Mouse (Mus musculus): ENCODE results near the gene 1700007K13Rik. TPM values are rescaled to one million over a fixed set of nuclear protein-coding genes. Genes with fewer than 3 reads are reported as not detected.

1700007K13Rik gene
- polyA plus RNA-seq, 1 experiment from 2014 or later, result 0.69 TPM

- H3K27me3 ChIP-seq, result peaks cover 10% of the 10 kb centered on the region; the same call in 1 of the 2 replicates
- 0 out of 2 replicates have a peak, but pooled peaks cover 3% of the 10 kb centered on the region for H3K9me3 ChIP-seq
- H3K36me3 ChIP-seq, result peaks cover 39% of the 10 kb centered on the region
- peak within 1 kb of the TSS; percentile 95 for H3K9ac ChIP-seq
- peak within 1 kb of the TSS; percentile 93 for H3K4me2 ChIP-seq (replicated peaks)
- H3K27ac ChIP-seq, result peak within 1 kb of the TSS; percentile 25; the same call in 1 of the 2 replicates
- peak within 1 kb of the TSS; percentile 98 for H3K4me3 ChIP-seq
- H3K4me1 ChIP-seq, result peaks cover 17% of the 10 kb centered on the region
- peak; percentile 86 for ATAC-seq (ENCODE audit: insufficient number of reproducible peaks, insufficient read depth, low FRiP score, low TSS enrichment)
- under 1% methylated on average over 52 of the region's 52 CpGs for WGBS
These were observed 1.8 kb upstream of the 1700007K13Rik start, which contains the start of gene Mrps2 for GRCm38 (mm10) chr2:28467860-28468485. Gene Mrps2 (plus strand): TSS chr2:28468066.

GRCm38 (mm10) chr2:28464919-28465318 lies 1.2 kb downstream of the 1700007K13Rik start:
- ATAC-seq (ENCODE audit: insufficient number of reproducible peaks, insufficient read depth, low FRiP score, low TSS enrichment), result no peak
- Histone ChIP-seq H3K27ac (no peak overlapping the region), H3K4me2 (replicated peaks) (no peak overlapping the region), H3K4me1 (peaks cover 17% of the 10 kb centered on the region), H3K9me3 (no peaks in the 10 kb centered on the region), H3K27me3 (peaks cover 10% of the 10 kb centered on the region; the same call in 1 of the 2 replicates), H3K36me3 (peaks cover 9% of the 10 kb centered on the region), H3K9ac (no peak overlapping the region), H3K4me3 (no peak overlapping the region)
- WGBS, result 80% methylated on average over 9 of the region's 9 CpGs

GRCm38 (mm10) chr2:28463919-28464318 lies 2.2 kb downstream of the 1700007K13Rik start:
- no peak overlapping the region for H3K4me2 ChIP-seq (replicated peaks)
- no peak overlapping the region for H3K4me3 ChIP-seq
- ATAC-seq (ENCODE audit: insufficient number of reproducible peaks, insufficient read depth, low FRiP score, low TSS enrichment), result no peak
- no peaks in the 10 kb centered on the region for H3K9me3 ChIP-seq
- H3K27ac ChIP-seq, result no peak overlapping the region
- H3K36me3 ChIP-seq, result no peaks in the 10 kb centered on the region; the same call in 1 of the 2 replicates
- H3K27me3 ChIP-seq, result peaks cover 10% of the 10 kb centered on the region; the same call in 1 of the 2 replicates
- peaks cover 14% of the 10 kb centered on the region for H3K4me1 ChIP-seq
- WGBS, result 36% methylated on average over 3 of the region's 3 CpGs
- no peak overlapping the region for H3K9ac ChIP-seq

GRCm38 (mm10) chr2:28456616-28457015 lies 9.5 kb downstream of the 1700007K13Rik start:
- H3K4me2 ChIP-seq (replicated peaks), result no peak overlapping the region
- no peak overlapping the region for H3K9ac ChIP-seq
- no peaks in the 10 kb centered on the region for H3K4me1 ChIP-seq
- H3K27me3 ChIP-seq, result no peaks in the 10 kb centered on the region
- peaks cover 22% of the 10 kb centered on the region for H3K36me3 ChIP-seq
- no peak overlapping the region for H3K27ac ChIP-seq
- no peaks in the 10 kb centered on the region for H3K9me3 ChIP-seq
- H3K4me3 ChIP-seq, result no peak overlapping the region
- WGBS, result 86% methylated on average over 1 of the region's 1 CpGs
- no peak for ATAC-seq (ENCODE audit: insufficient number of reproducible peaks, insufficient read depth, low FRiP score, low TSS enrichment)

GRCm38 (mm10) chr2:28453539-28453938 lies 12.6 kb downstream of the 1700007K13Rik start:
- no peak for ATAC-seq (ENCODE audit: insufficient number of reproducible peaks, insufficient read depth, low FRiP score, low TSS enrichment)
- WGBS, result 83% methylated on average over 6 of the region's 6 CpGs
- Histone ChIP-seq H3K27ac (no peak overlapping the region), H3K4me1 (no peaks in the 10 kb centered on the region), H3K27me3 (no peaks in the 10 kb centered on the region), H3K36me3 (peaks cover 31% of the 10 kb centered on the region), H3K4me3 (no peak overlapping the region), H3K4me2 (replicated peaks) (no peak overlapping the region), H3K9me3 (no peaks in the 10 kb centered on the region), H3K9ac (no peak overlapping the region)

GRCm38 (mm10) chr2:28451663-28452062 lies 14.5 kb downstream of the 1700007K13Rik start:
- H3K27me3 ChIP-seq, result no peaks in the 10 kb centered on the region
- no peak overlapping the region for H3K9ac ChIP-seq
- ATAC-seq (ENCODE audit: insufficient number of reproducible peaks, insufficient read depth, low FRiP score, low TSS enrichment), result no peak
- WGBS, result 89% methylated on average over 11 of the region's 11 CpGs
- H3K27ac ChIP-seq, result no peak overlapping the region
- no peak overlapping the region for H3K4me2 ChIP-seq (replicated peaks)
- H3K9me3 ChIP-seq, result no peaks in the 10 kb centered on the region
- H3K4me3 ChIP-seq, result no peak overlapping the region
- H3K4me1 ChIP-seq, result peaks cover 3% of the 10 kb centered on the region; the same call in 1 of the 2 replicates
- H3K36me3 ChIP-seq, result peaks cover 31% of the 10 kb centered on the region

- WGBS, result 6% methylated on average over 11 of the region's 11 CpGs
These were observed 18.8 kb downstream of the 1700007K13Rik start for GRCm38 (mm10) chr2:28447315-28447670.

GRCm38 (mm10) chr2:28446515-28447314 lies 19.4 kb downstream of the 1700007K13Rik start, which contains the start of gene Ppp1r26:
Gene Ppp1r26 (plus strand): TSS chr2:28446800.
- H3K27me3 ChIP-seq, result no peaks in the 10 kb centered on the region
- under 1% methylated on average over 111 of the region's 118 CpGs for WGBS
- H3K4me1 ChIP-seq, result peaks cover 6% of the 10 kb centered on the region; the same call in 1 of the 2 replicates
- ATAC-seq (ENCODE audit: insufficient number of reproducible peaks, insufficient read depth, low FRiP score, low TSS enrichment), result peak; percentile 23
- no peaks in the 10 kb centered on the region for H3K9me3 ChIP-seq
- H3K27ac ChIP-seq, result peak within 1 kb of the TSS; percentile 59; the same call in 1 of the 2 replicates
- H3K9ac ChIP-seq, result peak within 1 kb of the TSS; percentile 84
- H3K4me3 ChIP-seq, result peak within 1 kb of the TSS; percentile 74
- H3K36me3 ChIP-seq, result 0 out of 2 replicates have a peak, but pooled peaks cover 10% of the 10 kb centered on the region
- H3K4me2 ChIP-seq (replicated peaks), result peak within 1 kb of the TSS; percentile 93

More at GRCm38 (mm10) chr2:28447315-28447670, 18.8 kb downstream of the 1700007K13Rik start:
- H3K4me1 ChIP-seq, result peaks cover 6% of the 10 kb centered on the region; the same call in 1 of the 2 replicates
- no peaks in the 10 kb centered on the region for H3K9me3 ChIP-seq
- peaks cover 15% of the 10 kb centered on the region for H3K36me3 ChIP-seq
- H3K27me3 ChIP-seq, result no peaks in the 10 kb centered on the region
- H3K4me3 ChIP-seq, result peak overlapping the region; percentile 74
- H3K9ac ChIP-seq, result peak overlapping the region; percentile 84
- no peak for ATAC-seq (ENCODE audit: insufficient number of reproducible peaks, insufficient read depth, low FRiP score, low TSS enrichment)
- H3K27ac ChIP-seq, result peak overlapping the region; percentile 59; the same call in 1 of the 2 replicates
- H3K4me2 ChIP-seq (replicated peaks), result peak overlapping the region; percentile 93

- ATAC-seq (ENCODE audit: insufficient number of reproducible peaks, insufficient read depth, low FRiP score, low TSS enrichment), result 0 out of 2 replicates have a peak, but pooled peaks have one; percentile 10
- Histone ChIP-seq H3K9me3 (no peaks in the 10 kb centered on the region), H3K27me3 (no peaks in the 10 kb centered on the region), H3K36me3 (0 out of 2 replicates have a peak, but pooled peaks cover 6% of the 10 kb centered on the region), H3K4me3 (peak overlapping the region; percentile 74), H3K9ac (peak overlapping the region; percentile 84), H3K27ac (no peak overlapping the region), H3K4me1 (peaks cover 6% of the 10 kb centered on the region; the same call in 1 of the 2 replicates), H3K4me2 (replicated peaks) (peak overlapping the region; percentile 93)
- 6% methylated on average over 5 of the region's 5 CpGs for WGBS
These were observed 20.0 kb downstream of the 1700007K13Rik start for GRCm38 (mm10) chr2:28446181-28446514.

- Histone ChIP-seq H3K4me3 (no peak overlapping the region), H3K4me2 (replicated peaks) (no peak overlapping the region), H3K4me1 (peaks cover 6% of the 10 kb centered on the region; the same call in 1 of the 2 replicates), H3K27ac (no peak overlapping the region), H3K27me3 (no peaks in the 10 kb centered on the region), H3K9me3 (no peaks in the 10 kb centered on the region), H3K9ac (no peak overlapping the region), H3K36me3 (no peaks in the 10 kb centered on the region)
- 77% methylated on average over 4 of the region's 4 CpGs for WGBS
- ATAC-seq (ENCODE audit: insufficient number of reproducible peaks, insufficient read depth, low FRiP score, low TSS enrichment), result no peak
These were observed 21.1 kb downstream of the 1700007K13Rik start for GRCm38 (mm10) chr2:28445082-28445481.

GRCm38 (mm10) chr2:28440842-28441241 lies 25.3 kb downstream of the 1700007K13Rik start:
- no peaks in the 10 kb centered on the region for H3K27me3 ChIP-seq
- WGBS, result 78% methylated on average over 6 of the region's 6 CpGs
- H3K36me3 ChIP-seq, result no peaks in the 10 kb centered on the region
- H3K27ac ChIP-seq, result no peak overlapping the region
- H3K4me2 ChIP-seq (replicated peaks), result no peak overlapping the region
- H3K9ac ChIP-seq, result no peak overlapping the region
- H3K4me3 ChIP-seq, result no peak overlapping the region
- no peaks in the 10 kb centered on the region for H3K4me1 ChIP-seq
- no peaks in the 10 kb centered on the region for H3K9me3 ChIP-seq
- no peak for ATAC-seq (ENCODE audit: insufficient number of reproducible peaks, insufficient read depth, low FRiP score, low TSS enrichment)

Data from embryonic facial prominence, embryonic 12.5 days (tissue).